Mouse (Mus musculus) MEL (cell line): ENCODE results near the gene Fbp2. TPM values are rescaled to one million over a fixed set of nuclear protein-coding genes. Genes with fewer than 3 reads are reported as not detected.

Experiments used
- DNase-seq: peaks from one replicate; pipeline ENCODE4 v3.0.0; 2011; ENCODE audit warnings: low read depth, low spot score
- H3K27ac ChIP-seq: 2 replicates; pipeline ENCODE4 v1.5.1; 2012; ENCODE audit warnings: low read depth, mild to moderate bottlenecking, control low read depth, low read length, moderate library complexity; ENCODE audit not compliant: control insufficient read depth
- H3K27me3 ChIP-seq, 2 experiments: fragments of 150-350 bp in 1 of 2; sonication (generic) in 1 of 2; 2 replicates each; pipeline ENCODE4 v1.6.1; 2012; ENCODE audit warnings: low read length in 2 of 2, mild to moderate bottlenecking in 2 of 2, improper control_type of control experiment in 1 of 2, moderate library complexity in 1 of 2; ENCODE audit not compliant: insufficient read depth in 2 of 2, control insufficient read depth in 1 of 2
- H3K36me3 ChIP-seq, 2 experiments: 2 replicates each; pipeline ENCODE4 v1.6.1; 2012 to 2014; ENCODE audit warnings: low read length in 2 of 2, improper control_type of control experiment in 1 of 2, inconsistent platforms in 1 of 2, mild to moderate bottlenecking in 1 of 2; ENCODE audit not compliant: insufficient read depth in 2 of 2, control insufficient read depth in 1 of 2
- H3K4me1 ChIP-seq, 2 experiments: fragments of 150-350 bp in 1 of 2; sonication (generic) in 1 of 2; 2 replicates each; pipeline ENCODE4 v1.6.1; 2012; ENCODE audit warnings: low read length in 2 of 2, improper control_type of control experiment in 1 of 2, mild to moderate bottlenecking in 1 of 2; ENCODE audit not compliant: insufficient read depth in 2 of 2, control insufficient read depth in 1 of 2
- H3K4me3 ChIP-seq, 2 experiments: fragments of 150-350 bp in 1 of 2; sonication (generic) in 1 of 2; 2 replicates each; pipeline ENCODE4 v1.5.1; 2012; ENCODE audit warnings: low read depth in 2 of 2, low read length in 2 of 2, mild to moderate bottlenecking in 2 of 2, moderate library complexity in 2 of 2, control low read depth in 1 of 2, improper control_type of control experiment in 1 of 2; ENCODE audit not compliant: control insufficient read depth in 1 of 2, insufficient read depth in 1 of 2
- H3K79me2 ChIP-seq: 2 replicates; pipeline ENCODE4 v1.6.1; 2012; ENCODE audit warnings: mild to moderate bottlenecking, low read length, moderate library complexity; ENCODE audit not compliant: control insufficient read depth, poor library complexity, insufficient read depth
- H3K9ac ChIP-seq: 2 replicates; pipeline ENCODE4 v1.6.1; 2012; ENCODE audit warnings: low read depth, mild to moderate bottlenecking, control low read depth, low read length, moderate library complexity; ENCODE audit not compliant: control insufficient read depth, poor library complexity, severe bottlenecking
- H3K9me3 ChIP-seq: fragments of 150-350 bp; sonication (generic); replicated peaks from 2 replicates; pipeline ENCODE4 v1.6.1; 2012; ENCODE audit warnings: mild to moderate bottlenecking, low read length, improper control_type of control experiment, moderate library complexity; ENCODE audit not compliant: insufficient read depth
- BHLHE40 ChIP-seq: IDR thresholded peaks from 2 replicates; pipeline ENCODE4 v1.6.1; 2012; ENCODE audit warnings: low read depth, mild to moderate bottlenecking, inconsistent platforms, low read length, improper control_type of control experiment, borderline replicate concordance
- CHD1 ChIP-seq: IDR thresholded peaks from 2 replicates; pipeline ENCODE4 v1.6.1; 2012; ENCODE audit warnings: low read depth, mild to moderate bottlenecking, inconsistent platforms, low read length, improper control_type of control experiment
- CTCF ChIP-seq, 3 experiments: IDR thresholded peaks in 2 of 3; conservative IDR thresholded peaks in 1 of 3; 2 replicates each; pipeline ENCODE4 v1.5.1; 2011 to 2012; ENCODE audit warnings: low read length in 3 of 3, low read depth in 2 of 3, mild to moderate bottlenecking in 2 of 3, improper control_type of control experiment in 1 of 3, inconsistent platforms in 1 of 3, mixed read lengths in 1 of 3, moderate library complexity in 1 of 3; ENCODE audit not compliant: control insufficient read depth in 1 of 3, insufficient read depth in 1 of 3, poor library complexity in 1 of 3, severe bottlenecking in 1 of 3
- E2F4 ChIP-seq: IDR thresholded peaks from 2 replicates; pipeline ENCODE4 v1.6.1; 2011; ENCODE audit warnings: low read depth, low read length, improper control_type of control experiment, borderline replicate concordance
- MAZ ChIP-seq: IDR thresholded peaks from 2 replicates; pipeline ENCODE4 v1.6.1; 2012; ENCODE audit warnings: low read depth, mild to moderate bottlenecking, inconsistent platforms, low read length, improper control_type of control experiment
- MEF2A ChIP-seq: IDR thresholded peaks from 2 replicates; pipeline ENCODE4 v1.6.1; 2014; ENCODE audit warnings: low read depth, mild to moderate bottlenecking, inconsistent platforms, low read length, improper control_type of control experiment; ENCODE audit not compliant: poor library complexity, insufficient replicate concordance, severe bottlenecking; ENCODE audit errors: extremely low read depth
- NRF1 ChIP-seq: IDR thresholded peaks from 2 replicates; pipeline ENCODE4 v1.6.1; 2014; ENCODE audit warnings: low read depth, mild to moderate bottlenecking, inconsistent platforms, low read length, improper control_type of control experiment, moderate library complexity; ENCODE audit not compliant: poor library complexity, insufficient read depth, severe bottlenecking
- POLR2A ChIP-seq, 2 experiments: IDR thresholded peaks; 2 replicates each; pipeline ENCODE4 v1.6.1; 2011 to 2012; ENCODE audit warnings: low read length in 2 of 2, mild to moderate bottlenecking in 2 of 2, control low read depth in 1 of 2, improper control_type of control experiment in 1 of 2, low read depth in 1 of 2, moderate library complexity in 1 of 2; ENCODE audit not compliant: control insufficient read depth in 1 of 2, insufficient read depth in 1 of 2, poor library complexity in 1 of 2
- POLR2AphosphoS5 ChIP-seq: IDR thresholded peaks from 2 replicates; pipeline ENCODE4 v1.6.1; 2012; ENCODE audit warnings: low read depth, borderline replicate concordance, mild to moderate bottlenecking, inconsistent platforms, low read length, moderate library complexity, mixed read lengths
- RAD21 ChIP-seq: IDR thresholded peaks from 2 replicates; pipeline ENCODE4 v1.6.1; 2011; ENCODE audit warnings: mild to moderate bottlenecking, low read depth, low read length, improper control_type of control experiment
- RCOR1 ChIP-seq: IDR thresholded peaks from 2 replicates; pipeline ENCODE4 v1.6.1; 2012; ENCODE audit warnings: low read depth, mild to moderate bottlenecking, inconsistent platforms, low read length, improper control_type of control experiment
- SIN3A ChIP-seq: IDR thresholded peaks from 2 replicates; pipeline ENCODE4 v1.6.1; 2012; ENCODE audit warnings: low read length, improper control_type of control experiment, inconsistent platforms
- TAL1 ChIP-seq: IDR thresholded peaks from 2 replicates; pipeline ENCODE4 v1.6.1; 2012; ENCODE audit warnings: mild to moderate bottlenecking, inconsistent platforms, low read length, moderate library complexity, mixed read lengths
- TBP ChIP-seq: IDR thresholded peaks from 2 replicates; pipeline ENCODE4 v1.8.0; 2011; ENCODE audit warnings: low read depth, low read length, improper control_type of control experiment
- UBTF ChIP-seq: IDR thresholded peaks from 2 replicates; pipeline ENCODE4 v1.6.1; 2012; ENCODE audit warnings: low read depth, mild to moderate bottlenecking, inconsistent platforms, low read length, improper control_type of control experiment, moderate library complexity, borderline replicate concordance; ENCODE audit not compliant: insufficient read depth
- ZC3H11A ChIP-seq: IDR thresholded peaks from 2 replicates; pipeline ENCODE4 v1.6.1; 2012; ENCODE audit warnings: low read depth, mild to moderate bottlenecking, inconsistent platforms, low read length, improper control_type of control experiment
- ZKSCAN1 ChIP-seq: IDR thresholded peaks from 2 replicates; pipeline ENCODE4 v1.6.1; 2012; ENCODE audit warnings: low read depth, mild to moderate bottlenecking, inconsistent platforms, low read length, improper control_type of control experiment, moderate library complexity
- ZMIZ1 ChIP-seq: IDR thresholded peaks from 2 replicates; pipeline ENCODE4 v1.6.1; 2012; ENCODE audit warnings: low read depth, mild to moderate bottlenecking, inconsistent platforms, low read length, improper control_type of control experiment, moderate library complexity
- polyA plus RNA-seq, 2 experiments: library from polyadenylated mRNA; stranded (reverse) in 1 of 2; unstranded in 1 of 2; fragments of >175 nt in 1 of 2; fragments of >200 nt in 1 of 2; gene quantifications; 2 replicates each; pipeline versions ENCODE4 v1.2.1 to v1.2.4; 2012; ENCODE audit warnings: low replicate concordance in 2 of 2, low read depth in 1 of 2; ENCODE audit not compliant: insufficient read length in 2 of 2, insufficient read depth in 1 of 2, missing spikeins in 1 of 2
- total RNA-seq: library from RNA; depleted of rRNA; stranded (reverse); fragments of 300-350 nt; gene quantifications from 2 replicates; pipeline ENCODE4 v1.2.3, GENCODE M21; 2012

Fbp2 gene
- total and polyA plus RNA-seq, 3 experiments, result 4.7 to 10.8 TPM; not detected in 1

GRCm38 (mm10) chr13:62887712-62888441 lies 29.7 kb upstream of the Fbp2 start, which contains the start of gene Fbp1:
TSS of gene Fbp1 (minus strand) at chr13:62888282.
- TF ChIP-seq BHLHE40 (no peak), ZKSCAN1 (no peak), SIN3A (no peak), TBP (no peak), RCOR1 (no peak), MEF2A (no peak), NRF1 (no peak), TAL1 (no peak), POLR2A (IDR thresholded peaks at IDR 0.05; ENCODE audit: control insufficient read depth in 1 of 2, insufficient read depth in 1 of 2, low read depth in 1 of 2, low read length in 2 of 2, poor library complexity in 1 of 2) (no peak), RAD21 (no peak), CTCF (IDR thresholded peaks at IDR 0.05 in 2 of 3, conservative IDR thresholded peaks at IDR 0.05 in 1 of 3; ENCODE audit: control insufficient read depth in 1 of 3, insufficient read depth in 1 of 3, low read depth in 2 of 3, low read length in 3 of 3, poor library complexity in 1 of 3, severe bottlenecking in 1 of 3) (no peak), E2F4 (no peak), CHD1 (no peak), POLR2AphosphoS5 (no peak)
- Histone ChIP-seq H3K9ac (no peak within 1 kb of the TSS), H3K27ac (no peak within 1 kb of the TSS), H3K9me3 (no peaks in the 10 kb centered on the region), H3K27me3 (peaks cover 0 to 3% of the 10 kb centered on the region in 2 experiments; a peak in 1 of 4 replicates), H3K79me2 (no peaks in the 10 kb centered on the region), H3K36me3 (no peaks in the 10 kb centered on the region), H3K4me3 (no peak within 1 kb of the TSS), H3K4me1 (no peaks in the 10 kb centered on the region)
- DNase-seq, result no peak

GRCm38 (mm10) chr13:62884536-62884935 lies 26.3 kb upstream of the Fbp2 start:
- no peak for TF ChIP-seq TBP
- TF ChIP-seq MAZ, result no peak
- TF ChIP-seq POLR2A (IDR thresholded peaks at IDR 0.05; ENCODE audit: control insufficient read depth in 1 of 2, insufficient read depth in 1 of 2, low read depth in 1 of 2, low read length in 2 of 2, poor library complexity in 1 of 2), result no peak
- TF ChIP-seq RAD21, result no peak
- TF ChIP-seq ZMIZ1, result no peak
- TF ChIP-seq UBTF, result no peak
- TF ChIP-seq ZC3H11A, result no peak
- TF ChIP-seq CTCF (IDR thresholded peaks at IDR 0.05 in 2 of 3, conservative IDR thresholded peaks at IDR 0.05 in 1 of 3; ENCODE audit: control insufficient read depth in 1 of 3, insufficient read depth in 1 of 3, low read depth in 2 of 3, low read length in 3 of 3, poor library complexity in 1 of 3, severe bottlenecking in 1 of 3), result no peak
- no peak for TF ChIP-seq TAL1
- no peak for TF ChIP-seq CHD1
- H3K27me3 ChIP-seq, result peaks cover 0 to 3% of the 10 kb centered on the region in 2 experiments; a peak in 1 of 4 replicates
- no peaks in the 10 kb centered on the region for H3K9me3 ChIP-seq

More at GRCm38 (mm10) chr13:62884536-62884935, 26.3 kb upstream of the Fbp2 start:
- DNase-seq, result no peak
- no peak overlapping the region for H3K4me3 ChIP-seq
- H3K4me1 ChIP-seq, result peaks cover 0 to 4% of the 10 kb centered on the region in 2 experiments; a peak in 1 of 4 replicates
- H3K36me3 ChIP-seq, result no peaks in the 10 kb centered on the region; a peak in 2 of 4 replicates
- H3K27ac ChIP-seq, result no peak overlapping the region
- no peak overlapping the region for H3K9ac ChIP-seq
- H3K79me2 ChIP-seq, result no peaks in the 10 kb centered on the region
